Mouse (Mus musculus) lung, adult 18-20 months (tissue): ENCODE measurements around the gene Fis1.
"Not testable (repeated sequence)": the region's sequence is repeated elsewhere in the genome, so short reads cannot be mapped to it uniquely, and the experiment has no call there.

Source experiments
- DNase-seq, 2 experiments: peaks; one replicate each; pipeline ENCODE4 v3.0.0; 2022; ENCODE audit warnings: mixed read lengths in 2 of 2

The Fis1 gene

GRCm38 (mm10) chr5:136940845-136941560, 12.1 kb upstream of the Fis1 start:
- no peak for DNase-seq

- DNase-seq, result no peak
Measured at GRCm38 (mm10) chr5:136942781-136943180, 10.3 kb upstream of the Fis1 start.

GRCm38 (mm10) chr5:136943382-136943781, 9.7 kb upstream of the Fis1 start:
- DNase-seq, result no peak

- DNase-seq, result no peak
Measured at GRCm38 (mm10) chr5:136945084-136945483, 8.0 kb upstream of the Fis1 start.

GRCm38 (mm10) chr5:136947874-136948273, 5.2 kb upstream of the Fis1 start:
- no peak for DNase-seq

GRCm38 (mm10) chr5:136949551-136950336, 3.3 kb upstream of the Fis1 start:
- DNase-seq, result not testable (repeated sequence)

- no peak for DNase-seq
Measured at GRCm38 (mm10) chr5:136950521-136950920, 2.6 kb upstream of the Fis1 start.

- DNase-seq, result no peak
Measured at GRCm38 (mm10) chr5:136952153-136952552, 922 bp upstream of the Fis1 start.

GRCm38 (mm10) chr5:136953440-136953951, 421 bp downstream of the Fis1 start:
- peak; percentile 65 to 70 for DNase-seq

- no peak for DNase-seq
Measured at GRCm38 (mm10) chr5:136955622-136956021, 2.5 kb downstream of the Fis1 start.

GRCm38 (mm10) chr5:136957250-136957649, 4.2 kb downstream of the Fis1 start:
- DNase-seq, result peak; percentile 26 to 60

GRCm38 (mm10) chr5:136958991-136959605, 6.0 kb downstream of the Fis1 start:
- peak in 1 of 2 experiments; percentile 60 for DNase-seq

GRCm38 (mm10) chr5:136960053-136960452, 7.0 kb downstream of the Fis1 start:
- DNase-seq, result no peak

GRCm38 (mm10) chr5:136961334-136961982, 8.4 kb downstream of the Fis1 start:
- no peak for DNase-seq

GRCm38 (mm10) chr5:136961983-136962461, 8.9 kb downstream of the Fis1 start:
- DNase-seq, result peak; percentile 92

- DNase-seq, result peak; percentile 84 to 90
Measured at GRCm38 (mm10) chr5:136962501-136962900, 9.4 kb downstream of the Fis1 start.

- DNase-seq, result no peak
Measured at GRCm38 (mm10) chr5:136962966-136963540, 10.0 kb downstream of the Fis1 start.

- DNase-seq, result no peak
Measured at GRCm38 (mm10) chr5:136965210-136965609, 12.1 kb downstream of the Fis1 start.

- no peak for DNase-seq
Measured at GRCm38 (mm10) chr5:136965686-136966085, 12.6 kb downstream of the Fis1 start.

GRCm38 (mm10) chr5:136966331-136966730, 13.3 kb downstream of the Fis1 start, which contains the start of gene Cldn15:
Gene Cldn15, plus strand, starts transcription at chr5:136966616.
- peak; percentile 50 to 55 for DNase-seq

GRCm38 (mm10) chr5:136966861-136967455, 13.9 kb downstream of the Fis1 start:
- DNase-seq, result no peak

GRCm38 (mm10) chr5:136967592-136967991, 14.5 kb downstream of the Fis1 start:
- peak; percentile 47 to 51 for DNase-seq
